Mouse (Mus musculus) heart, adult 2 months (tissue): ENCODE data around the gene Sik1. TPM values are rescaled to one million over a fixed set of nuclear protein-coding genes. Genes with fewer than 3 reads are reported as not detected.

Experiments
- DNase-seq, 2 experiments: peaks; one replicate each; pipeline ENCODE4 v3.0.0; 2021
- H3K27ac ChIP-seq: fragments of 200-600 bp; 2 replicates; pipeline ENCODE4 v1.8.1; 2022
- H3K27me3 ChIP-seq: fragments of 200-500 bp; 2 replicates; pipeline ENCODE4 v1.6.1; 2012; ENCODE audit warnings: mild to moderate bottlenecking, low read length, inconsistent platforms, mixed read lengths; ENCODE audit not compliant: control insufficient read depth, insufficient read depth
- H3K36me3 ChIP-seq: fragments of 200-500 bp; 2 replicates; pipeline ENCODE4 v1.6.1; 2012; ENCODE audit warnings: low read length, inconsistent platforms; ENCODE audit not compliant: control insufficient read depth, insufficient read depth
- H3K4me1 ChIP-seq: fragments of 200-500 bp; 2 replicates; pipeline ENCODE4 v1.6.1; 2011; ENCODE audit warnings: low read length; ENCODE audit not compliant: control insufficient read depth, insufficient read depth
- H3K4me3 ChIP-seq: fragments of 200-600 bp; 2 replicates; pipeline ENCODE4 v1.8.1; 2022
- H3K79me2 ChIP-seq: fragments of 200-500 bp; replicated peaks from 2 replicates; pipeline ENCODE4 v1.6.1; 2012; ENCODE audit warnings: mild to moderate bottlenecking, inconsistent platforms, low read length, moderate library complexity, mixed read lengths; ENCODE audit not compliant: control insufficient read depth, insufficient read depth
- H3K9ac ChIP-seq: fragments of 200-500 bp; 2 replicates; pipeline ENCODE4 v1.6.1; 2012; ENCODE audit warnings: low read depth, mild to moderate bottlenecking, control low read depth, inconsistent platforms, low read length, mixed read lengths
- CTCF ChIP-seq: fragments of 200-600 bp; IDR thresholded peaks from 2 replicates; pipeline ENCODE4 v1.8.1; 2022; ENCODE audit warnings: antibody characterized with exemption, mild to moderate bottlenecking, moderate library complexity
- EP300 ChIP-seq: fragments of 200-500 bp; IDR thresholded peaks from 2 replicates; pipeline ENCODE4 v1.6.1; 2011; ENCODE audit warnings: low read depth, low read length, control low read depth; ENCODE audit not compliant: insufficient read depth
- POLR2A ChIP-seq: fragments of 200-500 bp; IDR thresholded peaks from 2 replicates; pipeline ENCODE4 v1.6.1; 2011; ENCODE audit warnings: mild to moderate bottlenecking, low read depth, low read length, control low read depth; ENCODE audit not compliant: insufficient read depth
- WGBS: fragments of 180-500 bp; shearing (Covaris S2); methylation state at CpG from one replicate; pipeline ENCODE4 v1.1.7; 2018; 5-methylcytosine and 5-hydroxymethylcytosine counted together
- intact Hi-C: fragments of 180-260 bp; cut with DNase I; formaldehyde crosslinking; loops from one replicate; pipeline ENCODE4 v1.15.1; 2025
- polyA plus RNA-seq: library from polyadenylated mRNA; depleted of rRNA; stranded (reverse); fragments of >200 nt; gene quantifications from 2 replicates; pipeline ENCODE4 v1.2.3, GENCODE M21; 2012
- total RNA-seq, 2 experiments: library from RNA; stranded (reverse); gene quantifications; 2 replicates each; pipeline ENCODE4 v1.2.3; 2021

Sik1 gene
- total and polyA plus RNA-seq, 3 experiments, result 21.0 to 62.7 (median 39.6) TPM

GRCm38 (mm10) chr17:31860856-31861255 is 5.3 kb upstream of the Sik1 start:
- H3K27ac ChIP-seq, result no peak overlapping the region

DNA sequence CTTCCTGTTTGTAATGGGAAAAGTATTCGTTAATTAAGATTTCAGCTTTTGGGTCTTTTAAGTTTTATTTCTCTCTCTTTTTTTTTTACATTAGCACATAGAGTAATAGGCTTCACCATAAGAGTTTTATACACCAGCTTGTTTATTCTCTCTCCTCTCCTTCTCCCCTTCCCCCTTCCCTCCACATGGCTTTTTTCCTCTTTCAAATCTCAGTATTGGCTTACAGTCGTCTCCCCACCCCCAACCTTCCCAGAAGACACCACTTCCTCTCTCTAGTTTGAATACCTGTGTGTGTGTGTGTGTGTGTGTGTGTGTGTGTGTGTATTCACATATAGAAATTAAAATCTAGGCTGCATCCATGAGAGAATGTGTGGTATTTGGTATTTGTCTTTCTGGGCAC is 3.8 kb upstream of the Sik1 start:
- TF ChIP-seq EP300 (no peak), CTCF (no peak), POLR2A (no peak)
- WGBS, result 76% methylated on average over 2 of the region's 2 CpGs
- intact Hi-C loops, result no loop called here
- H3K9ac ChIP-seq, result no peak overlapping the region
- DNase-seq, result no peak
- no peak overlapping the region for H3K4me3 ChIP-seq
- no peak overlapping the region for H3K27ac ChIP-seq
- H3K79me2 ChIP-seq, result peaks cover 3% of the 10 kb centered on the region; the same call in 1 of the 2 replicates
- H3K27me3 ChIP-seq, result no peaks in the 10 kb centered on the region
- no peaks in the 10 kb centered on the region for H3K36me3 ChIP-seq
- H3K4me1 ChIP-seq, result peaks cover 18% of the 10 kb centered on the region

More at GRCm38 (mm10) chr17:31860856-31861255, 5.3 kb upstream of the Sik1 start:
- DNase-seq, result peak in 1 of 2 experiments; percentile 17
- 68% methylated on average over 8 of the region's 8 CpGs for WGBS
- Histone ChIP-seq H3K9ac (no peak overlapping the region), H3K4me3 (no peak overlapping the region), H3K36me3 (no peaks in the 10 kb centered on the region), H3K27me3 (no peaks in the 10 kb centered on the region), H3K4me1 (peaks cover 21% of the 10 kb centered on the region), H3K79me2 (no peaks in the 10 kb centered on the region)
- intact Hi-C loops, result no loop called here
- TF ChIP-seq CTCF, result no peak
- no peak for TF ChIP-seq POLR2A
- no peak for TF ChIP-seq EP300

DNA sequence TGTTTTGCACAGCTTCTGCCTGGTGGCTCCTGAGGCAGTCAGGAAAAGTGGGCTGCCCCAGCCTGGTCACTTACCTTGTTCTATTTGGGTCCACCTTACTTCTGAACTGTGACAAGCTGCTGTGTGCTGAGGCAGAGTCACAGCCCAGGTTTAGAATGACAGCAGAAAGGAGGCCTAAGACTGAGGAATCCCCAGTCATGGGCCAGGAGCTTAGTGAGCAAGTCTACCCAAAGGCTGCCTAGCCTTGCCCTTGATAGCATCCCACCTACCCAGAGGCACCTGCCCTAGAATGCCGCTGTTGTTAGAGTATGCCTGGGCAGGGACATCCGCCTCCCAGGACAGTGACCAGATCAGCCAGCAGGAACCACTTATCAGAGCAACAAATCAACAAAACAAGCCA is 3.2 kb upstream of the Sik1 start:
- no peak overlapping the region for H3K4me3 ChIP-seq
- peaks cover 3% of the 10 kb centered on the region; the same call in 1 of the 2 replicates for H3K79me2 ChIP-seq
- intact Hi-C loops, result no loop called here
- H3K4me1 ChIP-seq, result peaks cover 20% of the 10 kb centered on the region
- H3K27me3 ChIP-seq, result no peaks in the 10 kb centered on the region
- no peak for DNase-seq
- WGBS, result 93% methylated on average over 2 of the region's 2 CpGs
- TF ChIP-seq POLR2A (no peak), CTCF (no peak), EP300 (no peak)
- no peak overlapping the region for H3K9ac ChIP-seq
- H3K27ac ChIP-seq, result no peak overlapping the region
- no peaks in the 10 kb centered on the region for H3K36me3 ChIP-seq

DNA sequence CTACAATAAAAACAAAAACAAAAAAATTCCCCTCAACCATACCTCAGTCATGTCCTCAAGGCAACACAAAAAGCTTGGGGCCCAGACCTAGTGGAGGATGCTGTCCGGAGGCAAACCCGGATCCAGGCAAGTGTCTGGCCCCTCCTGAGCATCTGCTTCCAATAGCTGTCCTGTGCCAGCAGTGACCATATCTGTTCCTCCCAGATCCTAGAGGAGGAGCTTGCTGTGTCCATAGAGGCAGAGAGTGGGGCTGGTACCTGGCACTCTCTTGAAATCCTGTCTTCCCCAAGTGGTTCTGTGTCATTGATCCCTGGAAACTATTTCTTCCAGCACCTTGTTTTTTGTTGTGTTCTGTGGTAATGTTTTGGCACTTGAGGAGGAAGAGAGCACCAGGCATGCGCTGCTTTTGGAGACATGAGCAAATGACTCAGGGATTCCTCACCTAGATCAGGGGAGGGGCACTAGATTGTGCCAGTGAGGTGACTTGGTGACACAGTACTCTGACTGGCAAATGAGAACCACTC is 2.4 kb upstream of the Sik1 start:
- no peak overlapping the region for H3K9ac ChIP-seq
- peak overlapping the region; percentile 99 for H3K27ac ChIP-seq
- 65% methylated on average over 3 of the region's 3 CpGs for WGBS
- TF ChIP-seq CTCF (no peak), EP300 (no peak), POLR2A (no peak)
- H3K36me3 ChIP-seq, result peaks cover 4% of the 10 kb centered on the region; the same call in 1 of the 2 replicates
- no peaks in the 10 kb centered on the region for H3K27me3 ChIP-seq
- peaks cover 24% of the 10 kb centered on the region for H3K4me1 ChIP-seq
- H3K79me2 ChIP-seq, result peaks cover 3% of the 10 kb centered on the region; the same call in 1 of the 2 replicates
- no peak overlapping the region for H3K4me3 ChIP-seq
- DNase-seq, result no peak
- intact Hi-C loops, result loop anchor here (2.0 kb wide), 3 partner anchors 81 to 167 kb away; no protein-coding TSS in a partner anchor

DNA sequence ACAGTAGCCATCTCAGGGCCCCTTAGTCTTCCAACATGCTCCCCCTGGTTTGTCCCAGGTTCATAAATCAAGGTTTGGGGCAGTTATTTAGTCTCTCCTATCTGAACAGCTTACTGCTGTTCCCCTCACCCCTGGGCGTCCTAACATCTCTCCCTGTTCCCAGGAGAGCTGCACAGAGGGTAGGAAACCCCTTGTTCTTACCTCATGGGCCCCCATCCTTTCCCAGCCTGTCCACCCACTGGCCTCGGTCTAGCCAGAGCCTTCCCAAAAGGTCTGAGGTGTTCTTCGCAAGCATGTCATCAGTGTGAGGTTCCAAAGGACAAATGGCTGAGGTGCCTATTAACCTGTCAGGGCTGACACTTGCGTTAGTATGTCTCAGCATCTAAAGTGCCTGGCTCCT is 1.6 kb upstream of the Sik1 start:
- Histone ChIP-seq H3K27ac (peak overlapping the region; percentile 99), H3K79me2 (peaks cover 3% of the 10 kb centered on the region), H3K9ac (peak overlapping the region; percentile 40; the same call in 1 of the 2 replicates), H3K4me3 (no peak overlapping the region; the same call in 1 of the 2 replicates), H3K4me1 (peaks cover 26% of the 10 kb centered on the region), H3K36me3 (peaks cover 10% of the 10 kb centered on the region; the same call in 1 of the 2 replicates), H3K27me3 (no peaks in the 10 kb centered on the region)
- peak in 1 of 2 experiments; percentile 36 for DNase-seq
- WGBS, result 90% methylated on average over 4 of the region's 4 CpGs
- no peak for TF ChIP-seq POLR2A
- intact Hi-C loops, result loop anchor here (2.0 kb wide), 3 partner anchors 82 to 168 kb away; no protein-coding TSS in a partner anchor

DNA sequence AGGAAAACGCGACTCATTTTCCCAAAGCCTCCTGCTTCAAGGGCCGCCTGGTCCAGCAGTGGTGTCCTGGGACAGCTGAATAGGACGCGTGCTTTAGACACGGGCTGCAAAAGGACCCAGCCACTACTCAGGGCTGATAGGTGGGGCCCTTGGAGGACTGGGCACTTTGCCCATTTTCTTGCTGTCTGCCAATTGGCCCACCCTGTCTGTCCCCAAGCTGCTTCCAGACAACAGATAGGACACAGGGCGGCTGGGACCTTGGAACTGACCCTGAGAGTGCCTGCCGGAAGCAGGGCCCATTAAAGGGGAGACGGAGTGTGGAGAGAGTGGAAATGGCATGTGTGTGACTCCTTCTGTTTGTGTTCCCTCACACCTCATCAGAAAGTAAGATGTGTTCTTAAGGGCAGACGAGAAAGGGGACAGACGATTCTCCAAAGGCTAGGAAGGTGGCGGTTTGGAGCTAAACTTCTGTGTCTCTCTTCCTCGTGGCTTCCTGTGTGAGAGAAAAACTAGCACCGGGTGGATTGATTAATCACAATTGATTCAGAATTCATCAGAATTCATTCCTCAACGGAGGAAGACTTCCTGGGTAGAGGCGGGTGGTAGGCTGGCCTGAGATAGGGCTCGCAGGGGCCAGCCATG is 1.0 kb upstream of the Sik1 start:
- intact Hi-C loops, result loop anchor here (1.0 to 2.0 kb wide), 5 partner anchors 49 to 168 kb away; no protein-coding TSS in a partner anchor
- peak overlapping the region; percentile 56 for H3K4me3 ChIP-seq
- H3K36me3 ChIP-seq, result peaks cover 10% of the 10 kb centered on the region; the same call in 1 of the 2 replicates
- TF ChIP-seq POLR2A (peak; percentile 88), EP300 (peak; percentile 99), CTCF (peak; percentile 40)
- H3K79me2 ChIP-seq, result peaks cover 3% of the 10 kb centered on the region
- peak; percentile 86 to 92 for DNase-seq
- H3K27ac ChIP-seq, result peak overlapping the region; percentile 99
- H3K4me1 ChIP-seq, result peaks cover 22% of the 10 kb centered on the region
- 7% methylated on average over 17 of the region's 17 CpGs for WGBS
- no peaks in the 10 kb centered on the region for H3K27me3 ChIP-seq
- peak overlapping the region; percentile 91 for H3K9ac ChIP-seq
